Mouse (Mus musculus) myocyte (in vitro differentiated cells): ENCODE data around the gene Hist1h3i. TPM values are rescaled to one million over a fixed set of nuclear protein-coding genes. Genes with fewer than 3 reads are reported as not detected.
"Not testable (repeated sequence)": the region's sequence is repeated elsewhere in the genome, so short reads cannot be mapped to it uniquely, and the experiment has no call there.

ENCODE experiments used
- H3K27me3 ChIP-seq: one replicate; pipeline ENCODE4 v1.6.1; 2011; ENCODE audit not compliant: control insufficient read depth, insufficient read depth, insufficient read length
- H3K36me3 ChIP-seq: one replicate; pipeline ENCODE4 v1.6.1; 2011; ENCODE audit not compliant: control insufficient read depth, insufficient read depth
- H3K4me2 ChIP-seq: one replicate; pipeline ENCODE4 v1.6.1; 2011; ENCODE audit warnings: low read depth, control low read depth
- H3K4me3 ChIP-seq: one replicate; pipeline ENCODE4 v1.5.1; 2011; ENCODE audit warnings: mild to moderate bottlenecking, control low read depth, moderate library complexity
- H3K79me2 ChIP-seq: one replicate; pipeline ENCODE4 v1.6.1; 2011; ENCODE audit not compliant: control insufficient read depth, insufficient read depth
- H3ac ChIP-seq: one replicate; pipeline ENCODE4 v1.6.1; 2011; ENCODE audit not compliant: control insufficient read depth, insufficient read length
- CEBPB ChIP-seq: IDR thresholded peaks from 2 replicates; pipeline ENCODE4 v1.6.1; 2011; ENCODE audit warnings: mild to moderate bottlenecking, moderate library complexity; ENCODE audit not compliant: poor library complexity, insufficient read depth, severe bottlenecking
- E2F4 ChIP-seq: IDR thresholded peaks from one replicate; pipeline ENCODE4 v1.6.1; 2011; ENCODE audit warnings: mild to moderate bottlenecking, control low read depth, moderate library complexity; ENCODE audit not compliant: insufficient read depth
- MAX ChIP-seq: IDR thresholded peaks from one replicate; pipeline ENCODE4 v1.6.1; 2011; ENCODE audit warnings: low read depth, mild to moderate bottlenecking, control low read depth
- MYOD1 ChIP-seq, 3 experiments: IDR thresholded peaks; one replicate each; pipeline ENCODE4 v1.6.1; 2011; ENCODE audit warnings: control low read depth in 2 of 3, low read depth in 2 of 3, mild to moderate bottlenecking in 2 of 3, moderate library complexity in 1 of 3; ENCODE audit not compliant: insufficient read length in 2 of 3, control insufficient read depth in 1 of 3
- MYOG ChIP-seq, 3 experiments: IDR thresholded peaks; one replicate each; pipeline ENCODE4 v1.6.1; 2011; ENCODE audit warnings: control low read depth in 2 of 3, low read depth in 2 of 3, mild to moderate bottlenecking in 2 of 3; ENCODE audit not compliant: insufficient read length in 2 of 3, control insufficient read depth in 1 of 3, insufficient read depth in 1 of 3
- POLR2A ChIP-seq: IDR thresholded peaks from one replicate; pipeline ENCODE4 v1.6.1; 2011; ENCODE audit warnings: low read depth, mild to moderate bottlenecking, control low read depth, moderate library complexity; ENCODE audit not compliant: insufficient read length
- POLR2AphosphoS2 ChIP-seq: IDR thresholded peaks from one replicate; pipeline ENCODE4 v1.6.1; 2011; ENCODE audit warnings: low read depth, control low read depth; ENCODE audit not compliant: insufficient read length
- REST ChIP-seq: IDR thresholded peaks from one replicate; pipeline ENCODE4 v1.6.1; 2011; ENCODE audit warnings: mild to moderate bottlenecking, control low read depth, moderate library complexity; ENCODE audit not compliant: insufficient read depth, insufficient read length
- SRF ChIP-seq: IDR thresholded peaks from one replicate; pipeline ENCODE4 v1.6.1; 2011; ENCODE audit warnings: low read depth; ENCODE audit not compliant: control insufficient read depth, insufficient read length
- TCF12 ChIP-seq: IDR thresholded peaks from one replicate; pipeline ENCODE4 v1.6.1; 2011; ENCODE audit warnings: mild to moderate bottlenecking, control low read depth; ENCODE audit not compliant: poor library complexity, insufficient read depth, severe bottlenecking
- TCF3 ChIP-seq: IDR thresholded peaks from one replicate; pipeline ENCODE4 v1.6.1; 2011; ENCODE audit warnings: low read depth, control low read depth; ENCODE audit not compliant: insufficient read length
- USF1 ChIP-seq: IDR thresholded peaks from one replicate; pipeline ENCODE4 v1.6.1; 2011; ENCODE audit warnings: low read depth, mild to moderate bottlenecking, control low read depth, moderate library complexity
- polyA plus RNA-seq: library from polyadenylated mRNA; unstranded; fragments of >200 nt; fragmentation: generic; extraction: Trizol; gene quantifications from one replicate; pipeline ENCODE4 v1.2.1, GENCODE M21; 2012; ENCODE audit warnings: missing spikeins

The Hist1h3i gene
- polyA plus RNA-seq, 1 experiment: 10.6 TPM

GRCm38 (mm10) chr13:21754294-21755001 lies 28.7 kb downstream of the Hist1h3i start:
- TF ChIP-seq POLR2AphosphoS2 (peak; percentile 67), E2F4 (peak; percentile 93)
- not testable (repeated sequence) for H3K36me3 ChIP-seq, H3ac ChIP-seq, H3K79me2 ChIP-seq, H3K27me3 ChIP-seq
- Histone ChIP-seq H3K4me3 (peak overlapping the region; percentile 24), H3K4me2 (peak overlapping the region; percentile 71)

GRCm38 (mm10) chr13:21753524-21754285 lies 29.5 kb downstream of the Hist1h3i start, which contains the start of the genes Hist1h2ak and Hist1h2bn:
Gene Hist1h2ak (minus strand): TSS chr13:21753827.
Gene Hist1h2bn (plus strand): TSS chr13:21754123.
- TF ChIP-seq POLR2AphosphoS2 (peak; percentile 96), POLR2A (peak; percentile 91)
- not testable (repeated sequence) for H3K36me3 ChIP-seq, H3ac ChIP-seq, H3K27me3 ChIP-seq
- Histone ChIP-seq H3K4me2 (peak within 1 kb of the TSS; percentile 74), H3K79me2 (peaks cover 10% of the 10 kb centered on the region), H3K4me3 (peak within 1 kb of the TSS; percentile 24)

GRCm38 (mm10) chr13:21753051-21753523 lies 30.1 kb downstream of the Hist1h3i start:
- H3K4me3 ChIP-seq: peak overlapping the region; percentile 24
- TF ChIP-seq POLR2AphosphoS2 (no peak), REST (no peak), MYOG (IDR thresholded peaks at IDR 0.05; ENCODE audit: control insufficient read depth in 1 of 3, insufficient read depth in 1 of 3, insufficient read length in 2 of 3, low read depth in 2 of 3) (no peak), MAX (no peak), TCF3 (no peak)
- H3ac ChIP-seq: no peak overlapping the region
- peaks cover 16% of the 10 kb centered on the region for H3K79me2 ChIP-seq
- H3K36me3 ChIP-seq: no peaks in the 10 kb centered on the region
- H3K4me2 ChIP-seq: peak overlapping the region; percentile 74
- H3K27me3 ChIP-seq: no peaks in the 10 kb centered on the region

GRCm38 (mm10) chr13:21752356-21752755 lies 30.8 kb downstream of the Hist1h3i start:
- H3ac ChIP-seq: no peak overlapping the region
- H3K79me2 ChIP-seq: peaks cover 18% of the 10 kb centered on the region
- TF ChIP-seq MYOD1 (IDR thresholded peaks at IDR 0.05; ENCODE audit: control insufficient read depth in 1 of 3, insufficient read length in 2 of 3, low read depth in 2 of 3) (no peak), MAX (no peak), CEBPB (no peak), TCF3 (no peak), REST (no peak), POLR2AphosphoS2 (no peak), SRF (no peak), POLR2A (no peak)
- peak overlapping the region; percentile 74 for H3K4me2 ChIP-seq
- no peaks in the 10 kb centered on the region for H3K36me3 ChIP-seq
- peak overlapping the region; percentile 24 for H3K4me3 ChIP-seq
- no peaks in the 10 kb centered on the region for H3K27me3 ChIP-seq

- TF ChIP-seq E2F4 (no peak), CEBPB (0 out of 2 replicates have a peak, but pooled peaks have one; percentile 38)
- H3K4me2 ChIP-seq: peak overlapping the region; percentile 74
- H3K4me3 ChIP-seq: no peak overlapping the region
- H3ac ChIP-seq: no peak overlapping the region
- peaks cover 18% of the 10 kb centered on the region for H3K79me2 ChIP-seq
- H3K36me3 ChIP-seq: no peaks in the 10 kb centered on the region
- no peaks in the 10 kb centered on the region for H3K27me3 ChIP-seq
Measured at GRCm38 (mm10) chr13:21751827-21752226, 31.3 kb downstream of the Hist1h3i start.

GRCm38 (mm10) chr13:21751417-21751816 lies 31.8 kb downstream of the Hist1h3i start:
- peaks cover 22% of the 10 kb centered on the region for H3K79me2 ChIP-seq
- H3K27me3 ChIP-seq: no peaks in the 10 kb centered on the region
- no peaks in the 10 kb centered on the region for H3K36me3 ChIP-seq
- H3K4me3 ChIP-seq: peak overlapping the region; percentile 43
- peak overlapping the region; percentile 74 for H3K4me2 ChIP-seq
- TF ChIP-seq POLR2A (no peak), POLR2AphosphoS2 (no peak), E2F4 (no peak), MYOG (IDR thresholded peaks at IDR 0.05; ENCODE audit: control insufficient read depth in 1 of 3, insufficient read depth in 1 of 3, insufficient read length in 2 of 3, low read depth in 2 of 3) (no peak), CEBPB (no peak), SRF (no peak), MYOD1 (IDR thresholded peaks at IDR 0.05; ENCODE audit: control insufficient read depth in 1 of 3, insufficient read length in 2 of 3, low read depth in 2 of 3) (no peak), REST (no peak), TCF3 (no peak), USF1 (no peak), TCF12 (no peak)
- no peak overlapping the region for H3ac ChIP-seq
